Mouse (Mus musculus) embryonic facial prominence, embryonic 12.5 days (tissue): ENCODE measurements around the gene Cox8b. TPM values are rescaled to one million over a fixed set of nuclear protein-coding genes. Genes with fewer than 3 reads are reported as not detected.

Experiments
- ATAC-seq: fragments of 200-750 bp; cut with Nextera tagmentation; 2 replicates; pipeline ENCODE4 v1.8.0; 2017; ENCODE audit not compliant: insufficient number of reproducible peaks, insufficient read depth, low FRiP score, low TSS enrichment
- H3K27ac ChIP-seq: fragments of 300-500 bp; sonication (generic); 2 replicates; pipeline ENCODE4 v1.5.1; 2016; ENCODE audit warnings: mild to moderate bottlenecking
- H3K27me3 ChIP-seq: fragments of 300-500 bp; sonication (generic); 2 replicates; pipeline ENCODE4 v1.6.1; 2016; ENCODE audit warnings: mild to moderate bottlenecking, moderate library complexity
- H3K36me3 ChIP-seq: fragments of 300-500 bp; sonication (generic); 2 replicates; pipeline ENCODE4 v1.6.1; 2016; ENCODE audit warnings: mild to moderate bottlenecking
- H3K4me1 ChIP-seq: fragments of 300-500 bp; sonication (generic); 2 replicates; pipeline ENCODE4 v1.6.1; 2016
- H3K4me2 ChIP-seq: fragments of 300-500 bp; sonication (generic); replicated peaks from 2 replicates; pipeline ENCODE4 v1.6.1; 2016; ENCODE audit warnings: mild to moderate bottlenecking, moderate library complexity
- H3K4me3 ChIP-seq: fragments of 300-500 bp; sonication (generic); 2 replicates; pipeline ENCODE4 v1.5.1; 2016; ENCODE audit warnings: mild to moderate bottlenecking
- H3K9ac ChIP-seq: fragments of 300-500 bp; sonication (generic); 2 replicates; pipeline ENCODE4 v1.6.1; 2016; ENCODE audit warnings: mild to moderate bottlenecking, moderate library complexity
- H3K9me3 ChIP-seq: fragments of 300-500 bp; sonication (generic); 2 replicates; pipeline ENCODE4 v1.6.1; 2016; ENCODE audit warnings: mild to moderate bottlenecking, moderate library complexity
- WGBS: fragments of 180-500 bp; shearing (Covaris S2); methylation state at CpG from one replicate; pipeline ENCODE4 v1.1.7; 2016; 5-methylcytosine and 5-hydroxymethylcytosine counted together
- polyA plus RNA-seq: library from polyadenylated mRNA; unstranded; fragments of >200 nt; fragmentation: Nextera tagmentation; extraction: Ambion mirVana; gene quantifications from 2 replicates; pipeline ENCODE4 v1.2.1, GENCODE M21; 2016

The Cox8b gene
- polyA plus RNA-seq, result 2.4 TPM in 2 replicates

DNA sequence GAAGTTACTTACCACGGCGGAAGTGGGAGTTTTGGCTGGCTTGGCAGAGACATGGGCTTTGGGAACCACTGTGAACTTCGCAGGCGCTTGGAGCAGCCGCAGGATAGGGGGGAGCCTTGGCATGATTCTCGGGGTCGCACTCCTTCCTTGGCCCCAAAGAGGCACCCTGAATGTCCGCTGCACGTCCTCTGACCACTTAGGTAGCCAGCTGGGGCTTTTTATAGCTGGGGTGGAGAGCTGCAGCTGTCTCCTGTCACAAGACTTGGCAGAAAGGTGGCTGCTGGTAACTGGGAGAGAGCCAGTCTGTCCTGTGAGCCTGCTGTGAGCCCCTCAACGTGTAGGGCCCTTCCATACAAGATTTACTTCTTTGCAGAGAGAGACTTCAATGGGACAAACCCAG lies at the start of gene Cox8b:
TSS of gene Cox8b (minus strand) at position 227 of the 400 bp plus-strand sequence.
- no peak for ATAC-seq
- no peak within 1 kb of the TSS for H3K9ac ChIP-seq
- H3K4me1 ChIP-seq, result peaks cover 4% of the 10 kb centered on the region; the same call in 1 of the 2 replicates
- peaks cover 48% of the 10 kb centered on the region for H3K36me3 ChIP-seq
- H3K4me2 ChIP-seq, result no peak within 1 kb of the TSS
- no peaks in the 10 kb centered on the region for H3K9me3 ChIP-seq
- H3K27ac ChIP-seq, result no peak within 1 kb of the TSS
- WGBS, result 80% methylated on average over 10 of the region's 10 CpGs
- no peak within 1 kb of the TSS for H3K4me3 ChIP-seq
- H3K27me3 ChIP-seq, result no peaks in the 10 kb centered on the region

DNA sequence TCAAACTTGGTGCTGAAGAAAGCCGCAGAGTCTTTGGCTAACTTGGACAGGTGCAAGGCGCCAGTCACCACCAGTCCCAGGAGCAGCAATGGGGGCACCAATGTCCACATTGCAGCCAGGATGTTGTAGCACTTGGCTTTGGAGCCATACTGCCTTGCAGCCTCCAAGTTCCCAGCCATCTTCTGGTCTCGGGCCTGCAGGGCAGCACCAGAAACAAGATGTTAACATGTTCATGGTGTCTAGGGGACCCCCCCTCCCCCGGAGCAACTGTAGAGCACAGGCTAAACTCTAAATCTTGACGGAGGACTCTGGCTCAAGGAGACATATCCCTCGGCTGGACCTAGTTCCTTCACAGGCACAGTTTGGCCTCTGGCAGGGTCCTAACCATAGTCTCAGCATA lies 49.0 kb upstream of the Cox8b start:
- Histone ChIP-seq H3K9ac (no peak overlapping the region), H3K4me1 (peaks cover 39% of the 10 kb centered on the region), H3K36me3 (peaks cover 63% of the 10 kb centered on the region), H3K4me3 (no peak overlapping the region), H3K9me3 (no peaks in the 10 kb centered on the region), H3K27ac (no peak overlapping the region), H3K27me3 (no peaks in the 10 kb centered on the region), H3K4me2 (no peak overlapping the region)
- WGBS, result 85% methylated on average over 6 of the region's 6 CpGs
- ATAC-seq, result no peak

DNA sequence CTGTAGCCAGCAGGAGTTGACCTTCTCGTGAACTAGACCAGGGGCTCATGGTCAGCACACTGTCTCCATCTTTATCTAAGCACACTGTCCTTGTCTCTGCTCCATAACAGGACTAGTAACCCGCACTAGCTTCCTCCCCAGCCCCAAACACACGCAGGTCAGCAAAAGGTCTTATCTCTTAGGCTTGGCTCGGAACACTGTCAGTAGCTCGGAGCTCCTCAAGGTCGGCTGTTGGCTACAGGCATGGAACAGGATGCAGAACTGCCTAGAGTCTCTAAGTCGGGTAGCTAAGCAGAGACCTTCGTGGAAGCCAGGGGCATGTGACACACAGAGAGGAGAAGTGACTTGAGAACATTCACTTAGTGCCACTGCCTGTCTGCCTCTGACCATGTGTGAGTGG lies 47.9 kb upstream of the Cox8b start:
- Histone ChIP-seq H3K27me3 (no peaks in the 10 kb centered on the region), H3K4me2 (no peak overlapping the region), H3K4me3 (no peak overlapping the region), H3K36me3 (peaks cover 62% of the 10 kb centered on the region), H3K4me1 (peaks cover 29% of the 10 kb centered on the region), H3K9me3 (no peaks in the 10 kb centered on the region), H3K9ac (no peak overlapping the region), H3K27ac (no peak overlapping the region)
- ATAC-seq, result no peak
- 85% methylated on average over 8 of the region's 8 CpGs for WGBS

DNA sequence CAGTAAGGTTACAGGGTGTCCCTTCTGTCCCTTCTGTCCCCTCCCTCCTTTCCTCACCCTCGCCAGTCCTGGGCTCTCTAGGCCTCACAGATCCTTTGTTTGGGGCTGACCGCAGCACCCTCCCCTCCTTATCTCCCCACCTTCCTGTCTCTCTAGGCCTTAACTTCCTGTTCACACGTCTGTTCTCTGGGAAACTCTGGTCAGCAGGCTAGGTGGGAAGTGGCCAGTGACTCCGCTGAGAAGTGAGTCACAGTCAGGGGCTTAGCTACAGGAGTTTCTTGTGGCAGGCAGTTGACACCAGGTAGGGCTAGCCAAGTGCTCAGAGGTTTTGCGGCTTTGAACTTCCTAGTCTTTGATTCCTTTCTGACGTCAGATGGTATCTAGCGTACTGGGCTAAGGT lies 46.7 kb upstream of the Cox8b start:
- ATAC-seq, result no peak
- Histone ChIP-seq H3K4me1 (peaks cover 26% of the 10 kb centered on the region), H3K27me3 (no peaks in the 10 kb centered on the region), H3K4me3 (no peak overlapping the region), H3K27ac (no peak overlapping the region), H3K9ac (no peak overlapping the region), H3K9me3 (no peaks in the 10 kb centered on the region), H3K36me3 (peaks cover 55% of the 10 kb centered on the region), H3K4me2 (no peak overlapping the region)
- WGBS, result 69% methylated on average over 7 of the region's 7 CpGs

DNA sequence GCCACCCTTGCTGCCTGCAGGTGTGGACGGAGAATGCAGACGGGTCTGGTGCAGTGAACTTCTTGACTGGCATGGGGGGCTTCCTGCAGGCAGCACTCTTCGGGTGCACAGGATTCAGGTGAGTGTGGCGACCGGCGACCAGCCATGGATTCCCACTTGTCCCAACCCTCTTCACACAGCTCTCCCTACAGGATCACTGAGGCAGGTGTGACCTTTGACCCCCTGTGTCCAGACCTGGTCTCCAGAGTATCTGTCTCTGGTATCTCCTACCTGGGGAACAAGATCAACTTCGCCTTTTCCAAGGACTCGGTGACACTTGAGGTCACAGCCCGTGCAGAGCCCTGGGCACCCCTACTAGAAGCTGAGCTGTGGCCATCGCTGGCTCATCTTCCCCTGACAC lies 46.1 kb upstream of the Cox8b start:
- no peaks in the 10 kb centered on the region for H3K27me3 ChIP-seq
- H3K4me3 ChIP-seq, result no peak overlapping the region
- WGBS, result 88% methylated on average over 10 of the region's 10 CpGs
- H3K36me3 ChIP-seq, result peaks cover 55% of the 10 kb centered on the region
- no peaks in the 10 kb centered on the region for H3K9me3 ChIP-seq
- no peak overlapping the region for H3K27ac ChIP-seq
- H3K9ac ChIP-seq, result no peak overlapping the region
- peaks cover 21% of the 10 kb centered on the region for H3K4me1 ChIP-seq
- no peak overlapping the region for H3K4me2 ChIP-seq
- no peak for ATAC-seq

DNA sequence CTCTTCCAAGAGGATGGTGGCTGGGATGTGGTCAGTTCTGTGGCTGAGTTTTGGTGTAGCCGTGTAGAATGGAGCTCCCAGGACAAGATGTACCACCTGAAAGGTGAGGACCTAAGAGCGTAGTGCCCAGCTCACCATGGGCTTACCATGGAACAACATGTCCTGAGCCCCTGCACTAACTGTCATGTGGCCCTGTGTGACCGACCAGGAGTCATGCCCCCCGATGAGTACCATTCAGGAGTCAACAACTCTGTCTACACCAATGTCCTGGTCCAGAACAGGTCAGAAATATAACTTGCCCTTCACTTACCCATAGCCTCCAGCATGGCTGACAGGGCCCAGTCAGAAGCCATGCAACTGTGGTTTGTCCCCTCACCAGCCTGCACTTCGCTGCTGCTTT lies 45.0 kb upstream of the Cox8b start:
- 94% methylated on average over 5 of the region's 5 CpGs for WGBS
- Histone ChIP-seq H3K9ac (no peak overlapping the region), H3K4me3 (no peak overlapping the region), H3K4me1 (peaks cover 15% of the 10 kb centered on the region), H3K27me3 (no peaks in the 10 kb centered on the region), H3K27ac (no peak overlapping the region), H3K4me2 (no peak overlapping the region), H3K9me3 (no peaks in the 10 kb centered on the region), H3K36me3 (peaks cover 53% of the 10 kb centered on the region)
- no peak for ATAC-seq

DNA sequence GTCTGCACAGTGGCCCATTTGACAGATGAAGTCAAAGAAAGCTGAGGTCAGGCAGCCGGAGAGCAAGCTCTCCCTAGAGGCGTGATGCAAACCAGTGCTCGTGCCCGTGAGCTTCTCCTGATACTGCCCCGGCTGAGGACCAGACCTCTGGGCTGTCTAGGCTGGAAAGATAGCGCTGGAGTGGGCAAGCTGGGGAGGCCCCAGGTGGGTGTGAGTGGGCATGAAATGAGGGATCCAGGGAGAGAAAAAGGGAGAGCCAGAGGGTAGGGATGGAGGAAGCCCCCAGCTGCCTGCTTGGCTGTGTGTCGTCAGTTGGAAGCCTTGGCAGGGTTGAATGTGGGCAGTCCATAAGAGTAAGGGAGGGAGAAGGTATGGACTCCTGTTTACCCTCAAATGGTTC lies 44.0 kb upstream of the Cox8b start:
- Histone ChIP-seq H3K36me3 (peaks cover 43% of the 10 kb centered on the region), H3K4me3 (no peak overlapping the region), H3K9me3 (no peaks in the 10 kb centered on the region), H3K27ac (no peak overlapping the region), H3K4me2 (no peak overlapping the region), H3K27me3 (no peaks in the 10 kb centered on the region), H3K4me1 (peaks cover 17% of the 10 kb centered on the region), H3K9ac (no peak overlapping the region)
- no peak for ATAC-seq
- 94% methylated on average over 7 of the region's 7 CpGs for WGBS

DNA sequence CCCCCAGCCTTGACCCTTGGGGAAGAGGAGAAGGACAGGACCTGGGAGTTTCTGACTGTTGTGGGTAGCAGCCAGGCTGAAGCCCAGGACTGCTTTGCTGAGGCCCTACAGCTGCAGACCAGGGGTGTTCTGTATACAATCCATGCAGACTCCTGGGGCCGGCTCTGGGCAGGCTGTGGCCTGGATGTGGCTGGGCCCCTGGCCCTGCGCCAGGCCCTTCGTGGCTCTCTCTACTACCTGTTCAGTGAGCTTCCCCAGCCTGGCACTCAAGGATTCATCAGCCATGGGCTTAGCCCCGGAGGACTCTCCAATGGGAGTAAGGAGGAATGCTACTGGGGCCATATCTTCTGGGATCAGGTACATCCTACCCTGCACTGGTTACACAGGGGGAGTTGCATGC lies 43.1 kb upstream of the Cox8b start:
- Histone ChIP-seq H3K9ac (peak overlapping the region; percentile 7; the same call in 1 of the 2 replicates), H3K27ac (no peak overlapping the region), H3K4me1 (peaks cover 23% of the 10 kb centered on the region), H3K27me3 (no peaks in the 10 kb centered on the region), H3K9me3 (no peaks in the 10 kb centered on the region), H3K4me2 (no peak overlapping the region), H3K4me3 (no peak overlapping the region), H3K36me3 (peaks cover 35% of the 10 kb centered on the region)
- no peak for ATAC-seq
- 88% methylated on average over 4 of the region's 4 CpGs for WGBS

DNA sequence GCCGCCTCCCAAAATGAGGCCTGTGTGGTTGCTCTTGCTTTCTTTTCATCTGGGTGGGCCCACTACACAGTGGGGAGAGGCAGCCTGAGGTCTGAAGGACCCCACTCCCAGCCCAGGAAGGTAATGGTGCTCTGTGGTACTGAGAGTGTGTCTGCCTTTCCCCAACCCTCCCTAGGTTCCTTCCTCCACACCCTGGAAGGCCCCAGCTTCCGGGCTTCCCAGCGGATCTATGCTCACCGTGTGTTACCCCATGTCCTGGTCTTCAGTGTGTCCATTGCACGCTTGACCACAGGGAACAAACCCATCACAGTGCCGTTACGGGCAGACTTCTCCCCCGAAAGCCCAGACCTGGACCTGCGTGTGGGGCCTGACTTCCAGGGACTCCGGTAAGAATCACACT lies 42.6 kb upstream of the Cox8b start:
- peaks cover 23% of the 10 kb centered on the region for H3K4me1 ChIP-seq
- no peaks in the 10 kb centered on the region for H3K9me3 ChIP-seq
- H3K4me3 ChIP-seq, result no peak overlapping the region
- H3K27ac ChIP-seq, result no peak overlapping the region
- 89% methylated on average over 10 of the region's 10 CpGs for WGBS
- no peaks in the 10 kb centered on the region for H3K27me3 ChIP-seq
- no peak overlapping the region for H3K4me2 ChIP-seq
- H3K36me3 ChIP-seq, result peaks cover 29% of the 10 kb centered on the region
- no peak overlapping the region for H3K9ac ChIP-seq
- ATAC-seq, result no peak

DNA sequence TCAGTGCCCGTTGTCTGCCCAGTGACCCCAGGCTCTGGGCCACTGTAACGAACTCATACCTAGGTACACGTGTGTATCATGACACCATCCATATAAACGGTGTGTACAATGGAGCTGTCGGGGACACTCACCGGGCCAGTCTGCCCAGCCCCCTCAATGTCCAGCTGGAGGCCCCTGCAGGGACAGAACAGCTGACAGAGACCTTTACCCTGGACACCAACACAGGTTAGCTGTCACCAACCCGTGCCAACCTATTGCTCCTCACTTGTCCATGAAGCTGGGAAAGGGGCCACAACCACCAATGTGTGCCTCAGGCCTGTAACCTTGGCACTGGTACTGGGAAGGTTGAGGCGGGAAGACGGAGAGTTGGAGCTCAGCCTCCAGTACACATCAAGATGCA lies 42.1 kb upstream of the Cox8b start:
- no peaks in the 10 kb centered on the region for H3K9me3 ChIP-seq
- WGBS, result 57% methylated on average over 9 of the region's 9 CpGs
- H3K4me1 ChIP-seq, result peaks cover 23% of the 10 kb centered on the region
- H3K27ac ChIP-seq, result peak overlapping the region; percentile 82
- peak overlapping the region; percentile 65 for H3K4me2 ChIP-seq
- peak overlapping the region; percentile 49 for H3K4me3 ChIP-seq
- H3K36me3 ChIP-seq, result peaks cover 24% of the 10 kb centered on the region
- no peak for ATAC-seq
- H3K27me3 ChIP-seq, result no peaks in the 10 kb centered on the region
- peak overlapping the region; percentile 57 for H3K9ac ChIP-seq

DNA sequence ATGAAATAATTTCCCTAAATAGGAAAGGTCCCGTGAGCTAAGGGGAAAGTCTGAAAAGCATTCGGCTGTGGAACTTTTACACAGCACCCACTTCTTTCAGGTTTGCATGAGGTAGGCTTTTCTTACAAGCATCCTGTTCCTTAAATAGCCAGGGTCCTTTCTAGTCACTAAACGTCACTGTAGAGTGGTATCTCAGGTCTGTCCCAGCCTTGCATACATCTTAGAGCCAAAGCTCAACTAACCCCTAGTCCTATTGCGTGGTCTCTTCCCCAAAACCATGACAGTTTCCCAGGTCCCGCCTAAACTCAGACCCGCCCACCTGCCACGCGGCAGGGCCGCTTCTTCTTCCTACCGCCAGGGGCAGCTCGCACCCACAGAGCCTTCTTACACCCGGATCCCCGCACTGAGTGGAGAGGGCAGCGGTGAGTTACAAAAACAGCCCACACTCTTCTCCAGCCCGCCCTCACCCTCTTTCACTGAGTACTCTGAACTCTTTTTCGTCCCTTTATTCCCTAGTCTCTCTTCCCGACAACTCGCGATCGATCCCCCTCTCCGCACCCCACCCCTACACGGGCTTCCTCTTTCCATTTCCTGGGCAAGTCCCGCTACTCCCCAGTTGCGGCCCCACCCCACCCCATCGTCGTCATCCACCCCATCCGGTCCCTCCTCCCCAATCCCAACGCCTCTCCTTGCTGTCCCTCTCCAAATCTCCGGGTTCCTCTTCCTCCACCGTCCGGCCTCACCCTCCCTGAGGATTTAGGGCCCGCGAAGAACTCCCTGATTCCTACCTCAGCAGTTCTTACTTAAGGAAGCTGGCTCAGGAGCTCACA lies 41.2 kb upstream of the Cox8b start, which contains the start of gene Pgghg:
TSS of gene Pgghg (plus strand) at position 170 of the 830 bp plus-strand sequence.
- Histone ChIP-seq H3K9me3 (no peaks in the 10 kb centered on the region), H3K36me3 (peaks cover 15% of the 10 kb centered on the region), H3K27me3 (no peaks in the 10 kb centered on the region), H3K9ac (peak within 1 kb of the TSS; percentile 57), H3K27ac (peak within 1 kb of the TSS; percentile 82), H3K4me1 (peaks cover 23% of the 10 kb centered on the region), H3K4me3 (peak within 1 kb of the TSS; percentile 49), H3K4me2 (peak within 1 kb of the TSS; percentile 65)
- WGBS, result 3% methylated on average over 33 of the region's 33 CpGs
- ATAC-seq, result peak; percentile 80

DNA sequence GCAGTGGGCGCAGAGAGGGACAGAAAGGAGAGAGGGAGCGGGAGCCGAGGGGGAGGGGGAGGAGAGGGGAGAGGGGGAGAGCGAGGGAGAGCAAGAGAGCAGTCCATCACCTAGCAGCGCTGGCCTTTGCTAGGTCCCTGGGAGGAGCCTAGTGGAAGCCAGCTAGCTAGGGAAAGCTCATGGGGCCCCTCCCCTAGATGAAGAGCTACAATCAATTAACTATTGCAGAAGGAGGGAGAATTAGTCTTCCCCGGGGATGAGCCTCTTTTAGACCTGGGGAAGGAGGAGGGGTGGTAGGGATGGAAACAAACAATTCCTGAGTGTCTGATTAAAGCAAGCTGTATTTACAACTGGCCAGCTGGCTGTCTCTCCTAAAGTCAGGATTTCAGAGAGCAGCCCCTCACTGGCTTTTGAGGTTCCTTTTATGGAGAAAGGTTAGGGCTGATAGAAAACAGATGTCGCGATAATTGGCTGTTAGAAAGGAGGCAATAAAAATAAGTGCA lies 39.5 kb upstream of the Cox8b start:
- Histone ChIP-seq H3K9me3 (no peaks in the 10 kb centered on the region), H3K27ac (peak overlapping the region; percentile 64), H3K27me3 (no peaks in the 10 kb centered on the region), H3K4me3 (no peak overlapping the region), H3K36me3 (peaks cover under 1% of the 10 kb centered on the region; the same call in 1 of the 2 replicates), H3K9ac (no peak overlapping the region; the same call in 1 of the 2 replicates), H3K4me2 (peak overlapping the region; percentile 29), H3K4me1 (peaks cover 23% of the 10 kb centered on the region)
- 5% methylated on average over 7 of the region's 8 CpGs for WGBS
- peak; percentile 55; the same call in 1 of the 2 replicates for ATAC-seq
